Mouse (Mus musculus) bone marrow macrophage, adult 2 months (primary cell): Measurements from ENCODE around the gene Pi16. TPM values are rescaled to one million over a fixed set of nuclear protein-coding genes. Genes with fewer than 3 reads are reported as not detected.

Experiments
- H3K27ac ChIP-seq: 2 replicates; pipeline ENCODE4 v1.5.1; 2012; ENCODE audit warnings: low read depth, low read length; ENCODE audit not compliant: insufficient read depth
- H3K4me1 ChIP-seq: 2 replicates; pipeline ENCODE4 v1.6.1; 2012; ENCODE audit warnings: low read length; ENCODE audit not compliant: control insufficient read depth, insufficient read depth
- H3K4me3 ChIP-seq: 2 replicates; pipeline ENCODE4 v1.5.1; 2012; ENCODE audit warnings: mild to moderate bottlenecking, low read length, moderate library complexity; ENCODE audit not compliant: insufficient read depth
- CTCF ChIP-seq: IDR thresholded peaks from 2 replicates; pipeline ENCODE4 v1.5.1; 2012; ENCODE audit warnings: low read depth, mild to moderate bottlenecking, low read length, moderate library complexity
- POLR2A ChIP-seq: IDR thresholded peaks from 2 replicates; pipeline ENCODE4 v1.6.1; 2012; ENCODE audit warnings: mild to moderate bottlenecking, low read depth, low read length, borderline replicate concordance
- polyA plus RNA-seq: library from polyadenylated mRNA; stranded (reverse); fragments of >200 nt; gene quantifications from 2 replicates; pipeline ENCODE4 v1.2.4, GENCODE M21; 2012; ENCODE audit not compliant: missing spikeins, insufficient read depth, insufficient read length

Pi16 gene
- polyA plus RNA-seq, 1 experiment = not detected

- TF ChIP-seq POLR2A (no peak), CTCF (no peak)
- no peak overlapping the region for H3K27ac ChIP-seq
- H3K4me3 ChIP-seq = no peak overlapping the region
- no peaks in the 10 kb centered on the region for H3K4me1 ChIP-seq
Measured at GRCm38 (mm10) chr17:29303856-29304255, 13.6 kb upstream of the Pi16 start.

GRCm38 (mm10) chr17:29304376-29305057, 13.0 kb upstream of the Pi16 start:
- Histone ChIP-seq H3K4me3 (no peak overlapping the region), H3K27ac (no peak overlapping the region), H3K4me1 (no peaks in the 10 kb centered on the region)
- TF ChIP-seq CTCF (no peak), POLR2A (no peak)

- H3K27ac ChIP-seq = no peak overlapping the region
- TF ChIP-seq CTCF = no peak
- TF ChIP-seq POLR2A = no peak
- no peak overlapping the region for H3K4me3 ChIP-seq
- H3K4me1 ChIP-seq = no peaks in the 10 kb centered on the region
Measured at GRCm38 (mm10) chr17:29305058-29305806, 12.2 kb upstream of the Pi16 start.

DNA sequence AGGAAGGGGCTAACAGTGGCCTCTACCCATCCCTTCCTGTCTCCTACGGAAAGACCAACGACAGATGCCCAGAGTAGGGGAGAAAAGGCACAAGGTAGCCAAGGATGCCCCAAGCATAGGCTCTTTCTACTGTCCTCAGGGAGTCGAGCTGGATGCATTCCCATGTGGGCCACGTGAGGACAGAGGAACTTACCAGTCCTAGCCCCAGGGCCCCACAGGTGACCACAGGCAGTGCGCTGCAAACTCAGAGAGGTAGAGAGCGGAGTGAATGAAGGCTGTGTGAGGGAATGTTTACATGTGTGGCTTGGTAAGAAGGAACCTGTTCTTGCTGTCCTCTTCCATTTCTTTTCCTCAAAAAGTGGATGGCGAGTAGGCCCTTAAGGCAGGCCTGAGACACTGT, 11.6 kb upstream of the Pi16 start:
- H3K27ac ChIP-seq = no peak overlapping the region
- no peak overlapping the region for H3K4me3 ChIP-seq
- no peak for TF ChIP-seq CTCF
- TF ChIP-seq POLR2A = no peak
- H3K4me1 ChIP-seq = no peaks in the 10 kb centered on the region

- H3K4me1 ChIP-seq = peaks cover 2% of the 10 kb centered on the region
- H3K4me3 ChIP-seq = no peak overlapping the region
- TF ChIP-seq POLR2A (no peak), CTCF (no peak)
- no peak overlapping the region for H3K27ac ChIP-seq
Measured at GRCm38 (mm10) chr17:29310056-29310623, 7.3 kb upstream of the Pi16 start.

GRCm38 (mm10) chr17:29311602-29312001, 5.9 kb upstream of the Pi16 start:
- Histone ChIP-seq H3K27ac (no peak overlapping the region), H3K4me1 (peaks cover 17% of the 10 kb centered on the region), H3K4me3 (no peak overlapping the region)
- TF ChIP-seq CTCF = no peak

- H3K4me1 ChIP-seq = peaks cover 21% of the 10 kb centered on the region
- TF ChIP-seq POLR2A = no peak
- TF ChIP-seq CTCF = no peak
Measured at GRCm38 (mm10) chr17:29312082-29312481, 5.4 kb upstream of the Pi16 start.

GRCm38 (mm10) chr17:29313300-29313699, 4.2 kb upstream of the Pi16 start:
- Histone ChIP-seq H3K4me1 (peaks cover 23% of the 10 kb centered on the region), H3K4me3 (no peak overlapping the region), H3K27ac (no peak overlapping the region)
- TF ChIP-seq POLR2A (no peak), CTCF (no peak)

More at GRCm38 (mm10) chr17:29312082-29312481, 5.4 kb upstream of the Pi16 start:
- H3K27ac ChIP-seq = no peak overlapping the region
- no peak overlapping the region for H3K4me3 ChIP-seq

DNA sequence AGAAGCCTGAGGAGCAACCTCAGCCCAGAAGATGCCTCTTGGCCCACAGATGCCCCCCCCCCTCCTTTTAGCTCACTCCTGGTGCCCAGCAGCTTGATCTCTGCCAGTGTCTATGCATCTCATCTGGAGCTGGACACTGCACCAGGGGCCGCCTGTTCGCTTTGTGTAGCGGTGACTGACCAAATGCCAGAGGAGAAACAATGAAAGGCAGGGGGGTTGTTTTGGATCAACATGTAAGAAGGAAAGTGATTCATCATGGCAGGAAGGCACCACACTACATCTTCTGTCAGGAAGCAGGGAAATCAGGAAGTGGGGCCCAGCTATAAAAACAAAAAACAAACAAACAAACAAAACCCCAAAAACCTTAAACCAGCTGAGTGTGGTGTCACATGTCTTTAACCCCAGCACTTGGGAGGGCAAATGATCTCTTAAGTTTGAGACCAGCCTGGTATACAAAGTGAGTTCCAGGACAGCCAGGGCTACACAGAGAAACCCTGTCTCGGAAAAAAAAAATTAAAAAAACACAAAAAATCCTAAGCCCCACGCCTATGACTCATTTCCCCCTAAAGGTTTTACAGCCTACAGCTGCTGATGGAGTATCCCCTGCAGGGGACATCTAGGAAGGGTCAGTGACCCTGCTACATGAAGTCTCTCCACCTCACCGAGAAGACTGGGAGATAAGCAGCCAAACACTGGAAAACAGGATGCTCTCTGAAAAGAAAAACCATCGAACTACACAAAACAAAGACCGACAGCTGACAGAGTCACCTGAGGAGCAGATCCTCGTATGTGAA, 1.6 kb upstream of the Pi16 start:
- Histone ChIP-seq H3K4me1 (peaks cover 32% of the 10 kb centered on the region), H3K27ac (peak overlapping the region; percentile 11; the same call in 1 of the 2 replicates), H3K4me3 (no peak overlapping the region)
- TF ChIP-seq CTCF (no peak), POLR2A (no peak)

DNA sequence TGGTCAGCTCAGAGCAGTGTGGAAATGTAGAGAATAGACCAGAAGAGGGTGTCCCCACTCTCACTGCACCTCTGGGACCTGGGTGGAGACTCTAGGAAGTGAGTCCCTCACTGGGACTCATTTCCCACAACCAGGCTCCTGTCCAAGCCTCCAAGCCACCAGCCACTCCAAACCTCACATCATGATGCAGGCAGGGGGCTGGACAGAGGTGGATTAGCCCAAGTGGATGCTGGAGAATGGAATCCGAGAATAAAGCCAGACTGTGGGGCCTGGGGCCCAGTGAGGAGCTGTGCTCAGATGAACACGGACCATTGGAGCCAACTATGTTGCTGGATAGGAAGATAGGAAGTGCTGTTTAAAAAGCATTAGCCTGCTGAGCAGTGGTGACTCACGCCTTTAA, 589 bp upstream of the Pi16 start:
- TF ChIP-seq CTCF (no peak), POLR2A (no peak)
- Histone ChIP-seq H3K27ac (no peak overlapping the region), H3K4me3 (no peak overlapping the region), H3K4me1 (peaks cover 32% of the 10 kb centered on the region)
